Mouse (Mus musculus): ENCODE measurements around the gene Rfk.

- no peak for TF ChIP-seq CTCF (conservative IDR thresholded peaks at IDR 0.05 in 1 of 2, IDR thresholded peaks at IDR 0.05 in 1 of 2; ENCODE audit: low read depth in 2 of 2, low read length in 2 of 2)
- no peak for TF ChIP-seq MXI1 (IDR thresholded peaks at IDR 0.05; ENCODE audit: low read depth, low read length)
- no peak for TF ChIP-seq IRF4 (IDR thresholded peaks at IDR 0.05; ENCODE audit: low read depth, low read length)
- no peak for TF ChIP-seq POLR2A (IDR thresholded peaks at IDR 0.05; ENCODE audit: low read depth, low read length)
- no peak for TF ChIP-seq TBP (conservative IDR thresholded peaks at IDR 0.05; ENCODE audit: low read depth, low read length)
- TF ChIP-seq SMC3 (IDR thresholded peaks at IDR 0.05; ENCODE audit: low read depth, low read length), result no peak
- TF ChIP-seq ZMIZ1 (IDR thresholded peaks at IDR 0.05; ENCODE audit: low read depth, low read length), result no peak
Measured at GRCm38 (mm10) chr19:17356932-17357331, 36.9 kb upstream of the Rfk start.

Measured in CH12.LX (cell line).